8 mouse cellular contexts compared by ENCODE assay signal in the genomic region with DNA sequence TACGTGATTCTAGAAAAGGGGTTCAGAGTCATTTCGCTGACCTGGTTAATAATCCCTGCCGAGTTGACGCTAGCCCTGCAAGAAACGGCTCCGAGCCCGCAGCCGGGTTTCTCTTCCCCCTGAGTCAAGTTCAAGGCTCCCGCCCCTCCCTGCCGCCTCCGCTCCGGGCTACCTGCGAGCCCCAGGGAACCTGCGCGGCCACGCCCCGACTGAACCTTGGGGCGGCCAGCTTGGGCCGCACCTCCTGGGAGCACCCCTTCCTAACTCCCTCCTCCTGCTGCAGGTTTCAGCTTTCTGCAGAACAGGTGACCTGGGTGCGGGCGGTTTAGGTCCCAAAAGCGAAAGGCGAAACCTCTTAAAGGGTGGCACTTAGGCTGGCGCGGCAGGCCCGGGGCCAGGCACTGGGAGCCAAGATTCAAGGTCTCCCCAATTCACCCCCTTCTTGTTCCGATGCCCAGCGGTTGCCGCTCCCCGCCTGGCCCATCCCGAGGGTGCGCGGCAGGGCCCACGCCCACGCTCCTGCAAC. TPM values are rescaled to one million over a fixed set of nuclear protein-coding genes. Genes with fewer than 3 reads are reported as not detected.
DNase-seq lines count a peak whose midpoint lies in the region; ATAC-seq lines count a peak whose summit lies in the region.

No protein-coding gene starts in this region.

- H3K4me3 ChIP-seq in heart, embryonic 12.5 days = peak overlapping the region; percentile 77
- peak overlapping the region; percentile 65 for H3K4me3 ChIP-seq in heart, embryonic 13.5 days
- peak overlapping the region; percentile 29 for H3K4me3 ChIP-seq in macrophage (ENCODE audit: inconsistent target)

- no peak for DNase-seq in heart, postnatal 4 days
- peak; percentile 7 for DNase-seq in cerebellum, adult 8-10 months
- DNase-seq in kidney, postnatal 14 days = peak; percentile 67
- DNase-seq in spleen, adult 18-20 months = peak; percentile 55 to 72

- no peak for ATAC-seq in heart, embryonic 12.5 days (ENCODE audit: insufficient number of reproducible peaks, low FRiP score)
- no peak for ATAC-seq in heart, embryonic 13.5 days (ENCODE audit: extremely low read depth, insufficient number of reproducible peaks, low FRiP score, low TSS enrichment)
- no peak for ATAC-seq in frontal cortex, adult (ENCODE audit: low TSS enrichment)

- peak overlapping the region; percentile 59 for H3K9ac ChIP-seq in heart, embryonic 12.5 days
- H3K9ac ChIP-seq in heart, embryonic 13.5 days = peak overlapping the region; percentile 83

- whole genome bisulfite sequencing in heart, embryonic 12.5 days = under 1% methylated on average over 35 of the region's 35 CpGs
- WGBS in heart, embryonic 13.5 days = under 1% methylated on average over 35 of the region's 35 CpGs
- WGBS in macrophage (ENCODE audit: missing documents) = 1% methylated on average over 33 of the region's 35 CpGs

- H3K27me3 ChIP-seq in heart, embryonic 12.5 days (replicated peaks) = peaks cover 26% of the 10 kb centered on the region
- peaks cover 66% of the 10 kb centered on the region for H3K27me3 ChIP-seq in heart, embryonic 13.5 days (replicated peaks)

- H3K9me3 ChIP-seq in heart, embryonic 12.5 days (replicated peaks) = no peaks in the 10 kb centered on the region
- no peaks in the 10 kb centered on the region for H3K9me3 ChIP-seq in heart, embryonic 13.5 days

- no peaks in the 10 kb centered on the region for H3K79me2 ChIP-seq in macrophage (ENCODE audit: inconsistent target)

- H3K27ac ChIP-seq in heart, embryonic 12.5 days (ENCODE audit: poor library complexity, severe bottlenecking) = no peak overlapping the region
- H3K27ac ChIP-seq in heart, embryonic 13.5 days (replicated peaks) = no peak overlapping the region
- no peak overlapping the region for H3K27ac ChIP-seq in macrophage

- H3K4me1 ChIP-seq in heart, embryonic 12.5 days (replicated peaks) = peaks cover 19% of the 10 kb centered on the region
- peaks cover 27% of the 10 kb centered on the region for H3K4me1 ChIP-seq in heart, embryonic 13.5 days

- peak overlapping the region; percentile 99 for H3K4me2 ChIP-seq in heart, embryonic 12.5 days
- peak overlapping the region; percentile 100 for H3K4me2 ChIP-seq in heart, embryonic 13.5 days

- H3K36me3 ChIP-seq in heart, embryonic 12.5 days = no peaks in the 10 kb centered on the region
- no peaks in the 10 kb centered on the region for H3K36me3 ChIP-seq in heart, embryonic 13.5 days
- H3K36me3 ChIP-seq in macrophage (ENCODE audit: inconsistent target) = no peaks in the 10 kb centered on the region

RNA-seq across cellular contexts. Expression of a gene that starts 1.8 kb away (rescaled TPM):
- polyA plus RNA-seq in heart, embryonic 12.5 days (2016; fragmentation: Nextera tagmentation; extraction: Ambion mirVana) = 1.5 and 1.8 TPM in 2 replicates
- under 1 TPM; 0.43 to 0.91 TPM for total RNA-seq in heart, postnatal 4 days (2021)
- 1.4 and 1.5 TPM in 2 replicates for polyA plus RNA-seq in heart, embryonic 13.5 days (2015; fragmentation: Nextera tagmentation; extraction: Ambion mirVana)
- total RNA-seq in macrophage (2018; cell fraction: chromatin; rRNA removed) = 10 to 100 TPM in 4 of 26 experiments, 1 to 10 TPM in 13, under 1 TPM in 9; 0.28 to 13.5 (median 1.8) TPM
- total RNA-seq in macrophage (2018; cell fraction: cytosol; rRNA removed) = under 1 TPM; 0.06 to 0.80 (median 0.20) TPM
- 1 to 10 TPM in 21 of 26 experiments, under 1 TPM in 5; 0.37 to 4.5 (median 2.2) TPM for total RNA-seq in macrophage (2018; cell fraction: nucleus; rRNA removed)
- polyA plus RNA-seq in macrophage (2018) = 0.14 to 0.28 TPM (median 0.20 TPM) in 3 replicates
